Mouse (Mus musculus): Measurements from ENCODE around the gene Smn1.
A peak's percentile ranks its signal among the peaks of the same experiment; 100 is the strongest.
"Not testable (repeated sequence)": the region's sequence is repeated elsewhere in the genome, so short reads cannot be mapped to it uniquely, and the experiment has no call there.

Gene Smn1

DNA sequence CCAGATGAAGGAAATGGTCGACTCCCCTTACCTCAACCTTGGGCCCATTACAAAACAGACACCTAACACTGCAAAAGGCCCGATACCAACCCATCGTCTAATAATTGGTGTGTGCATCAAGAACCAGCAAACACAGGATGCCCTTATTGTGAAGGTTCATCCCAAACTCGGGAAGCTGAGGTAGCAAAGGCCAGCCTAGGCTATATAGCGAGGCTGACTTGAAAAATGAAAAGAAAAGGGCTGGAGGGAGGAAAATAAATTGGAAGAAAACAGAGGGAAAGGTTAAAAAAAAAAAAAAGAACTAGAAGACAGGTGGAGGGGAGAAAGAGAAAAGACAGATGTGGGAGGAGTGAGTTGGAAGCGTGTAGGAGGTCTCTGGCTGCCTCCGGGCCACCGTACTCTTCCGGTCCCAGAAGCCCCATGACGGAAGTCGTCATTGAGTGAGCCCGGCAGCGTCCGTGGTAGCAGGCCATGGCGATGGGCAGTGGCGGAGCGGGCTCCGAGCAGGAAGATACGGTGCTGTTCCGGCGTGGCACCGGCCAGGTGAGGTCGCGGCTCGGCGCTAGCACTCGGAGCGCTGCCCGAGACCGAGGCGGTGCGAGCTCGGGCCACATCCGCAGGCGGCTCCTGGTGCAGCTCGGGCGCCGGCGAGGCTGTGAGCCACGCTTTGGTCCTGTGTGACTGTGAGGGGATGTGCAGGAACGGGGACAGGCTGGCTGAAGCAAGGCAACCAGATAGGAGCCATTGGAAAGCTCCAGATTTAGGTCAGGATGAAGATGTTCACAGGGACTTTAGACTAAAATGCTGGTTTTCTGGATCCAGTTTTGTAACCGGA is at the start of gene Smn1:
Smn1 (plus strand) TSS at position 430 of the 835 bp plus-strand sequence.
- peak; percentile 79 to 87 for DNase-seq (ENCODE audit: low spot score in 2 of 2)

DNA sequence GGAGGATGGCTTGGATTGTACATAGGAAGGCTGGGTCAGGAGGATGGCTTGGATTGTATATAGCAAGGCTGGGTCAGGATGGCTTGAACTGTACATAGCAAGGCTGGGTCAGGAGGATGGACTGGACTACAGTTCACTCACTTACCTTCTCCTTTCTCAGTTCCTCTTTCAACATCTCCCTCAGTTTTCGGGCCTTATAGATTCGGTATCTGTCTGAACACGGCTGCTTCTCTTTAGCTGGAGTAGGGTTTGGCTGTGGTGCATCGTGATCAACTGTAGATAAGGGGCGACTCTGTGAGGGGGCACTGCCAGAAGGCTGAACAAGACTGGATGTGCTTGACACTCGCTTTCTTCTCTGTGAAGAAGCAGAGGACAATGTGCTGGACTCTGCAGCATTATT is 25.8 kb upstream of the Smn1 start:
- no peak for DNase-seq (ENCODE audit: low spot score in 2 of 2)

DNA sequence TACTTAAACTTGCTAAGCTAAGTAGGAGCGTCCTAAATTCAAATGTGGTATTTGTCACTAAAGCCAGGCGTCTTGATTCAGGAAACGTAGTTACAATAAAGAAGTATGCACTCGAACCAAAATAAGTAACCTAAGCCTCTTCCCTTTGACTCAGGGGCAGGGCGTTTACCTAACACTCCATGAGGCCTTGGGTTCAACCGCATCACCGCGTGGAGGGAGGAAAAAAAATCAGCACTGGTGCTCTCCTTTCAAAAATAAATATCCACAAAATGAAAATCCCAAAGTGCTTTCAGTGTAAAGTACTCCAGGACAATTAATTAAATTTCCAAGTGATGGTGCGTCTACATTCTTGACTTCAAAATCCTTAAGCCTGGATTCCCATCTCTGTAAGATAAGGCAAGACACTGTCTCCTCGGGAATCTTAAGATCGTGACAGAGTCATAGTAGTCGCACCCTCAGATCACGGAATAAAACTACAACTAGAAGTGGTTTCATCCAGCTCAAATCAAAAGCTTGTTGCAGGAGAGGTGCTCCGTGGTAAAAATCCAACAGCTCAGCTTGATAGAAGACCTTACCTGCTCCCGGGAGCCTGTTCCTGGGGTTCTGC is 21.5 kb upstream of the Smn1 start:
- no peak for DNase-seq (ENCODE audit: low spot score in 2 of 2)

DNA sequence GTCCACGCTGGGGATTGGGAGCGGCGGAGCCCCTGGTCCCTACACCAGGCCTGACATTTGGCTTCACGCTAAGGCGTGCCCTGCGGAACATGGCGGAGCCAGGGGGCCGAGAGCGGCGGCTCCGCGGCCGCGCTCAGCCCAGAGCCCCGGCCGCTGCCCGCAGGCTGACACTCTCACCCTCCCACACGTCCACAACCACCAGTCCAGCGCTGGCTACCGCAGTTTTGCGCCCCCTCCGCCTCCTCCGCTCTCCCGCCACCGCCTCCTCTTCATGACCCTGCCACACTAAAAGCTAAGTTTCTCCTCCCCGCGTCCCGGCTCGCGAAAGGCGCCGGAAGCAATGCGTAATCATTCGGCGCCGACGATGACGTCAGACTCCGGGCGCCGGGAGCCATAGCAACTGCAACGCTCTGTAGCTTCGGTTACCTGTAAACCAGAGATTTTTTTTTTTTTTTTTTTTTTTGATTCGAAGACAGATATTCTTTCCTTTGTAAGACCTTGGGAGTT is 20.9 kb upstream of the Smn1 start, which contains the start of gene Bdp1:
Bdp1 (minus strand) TSS at position 323 of the 507 bp plus-strand sequence.
- peak; percentile 91 to 93 for DNase-seq (ENCODE audit: low spot score in 2 of 2)

DNA sequence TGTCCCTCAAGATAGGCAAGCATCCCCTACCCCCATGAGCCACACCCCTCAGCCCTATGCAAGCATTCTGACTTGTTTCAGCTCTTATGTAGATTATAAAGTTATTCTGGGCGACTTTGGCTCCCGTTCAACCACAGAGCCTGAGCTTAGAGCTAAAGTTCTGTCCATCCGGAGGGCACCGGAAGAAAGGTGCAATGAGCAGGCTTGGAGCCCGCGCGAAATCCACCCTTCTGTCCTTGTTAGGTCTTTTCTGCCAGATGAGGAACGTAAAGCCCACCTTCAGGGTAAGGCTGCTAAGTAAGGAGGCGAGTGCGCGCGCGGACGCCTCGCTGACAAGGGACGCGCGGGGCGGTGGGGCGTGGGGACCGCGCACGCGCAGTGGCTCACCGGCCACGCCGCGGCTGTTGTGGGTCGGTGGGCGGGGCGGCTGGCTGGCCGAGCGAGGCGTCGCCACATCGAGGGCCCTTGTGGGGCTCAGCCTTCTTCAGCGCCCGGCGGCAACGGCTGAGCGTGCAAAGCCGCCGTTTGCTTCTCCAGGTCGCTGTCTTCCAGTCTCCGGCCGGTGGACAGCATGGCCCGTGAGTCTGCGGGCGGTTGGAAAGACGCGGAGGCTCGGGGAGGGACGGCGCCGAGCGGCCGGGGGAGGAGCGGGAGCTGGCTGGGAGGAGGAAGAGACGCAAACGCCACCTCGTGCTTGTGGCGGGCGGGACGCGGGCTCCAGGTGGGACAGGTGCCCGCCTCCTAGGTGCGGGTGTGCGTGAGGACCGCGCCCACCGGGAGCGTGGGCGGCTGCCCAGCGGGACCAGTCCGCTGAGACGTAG is 16.8 kb upstream of the Smn1 start, which contains the start of gene Serf1:
Serf1 (plus strand) TSS at position 361 of the 821 bp plus-strand sequence.
- peak; percentile 60 to 72 for DNase-seq (ENCODE audit: low spot score in 2 of 2)

DNA sequence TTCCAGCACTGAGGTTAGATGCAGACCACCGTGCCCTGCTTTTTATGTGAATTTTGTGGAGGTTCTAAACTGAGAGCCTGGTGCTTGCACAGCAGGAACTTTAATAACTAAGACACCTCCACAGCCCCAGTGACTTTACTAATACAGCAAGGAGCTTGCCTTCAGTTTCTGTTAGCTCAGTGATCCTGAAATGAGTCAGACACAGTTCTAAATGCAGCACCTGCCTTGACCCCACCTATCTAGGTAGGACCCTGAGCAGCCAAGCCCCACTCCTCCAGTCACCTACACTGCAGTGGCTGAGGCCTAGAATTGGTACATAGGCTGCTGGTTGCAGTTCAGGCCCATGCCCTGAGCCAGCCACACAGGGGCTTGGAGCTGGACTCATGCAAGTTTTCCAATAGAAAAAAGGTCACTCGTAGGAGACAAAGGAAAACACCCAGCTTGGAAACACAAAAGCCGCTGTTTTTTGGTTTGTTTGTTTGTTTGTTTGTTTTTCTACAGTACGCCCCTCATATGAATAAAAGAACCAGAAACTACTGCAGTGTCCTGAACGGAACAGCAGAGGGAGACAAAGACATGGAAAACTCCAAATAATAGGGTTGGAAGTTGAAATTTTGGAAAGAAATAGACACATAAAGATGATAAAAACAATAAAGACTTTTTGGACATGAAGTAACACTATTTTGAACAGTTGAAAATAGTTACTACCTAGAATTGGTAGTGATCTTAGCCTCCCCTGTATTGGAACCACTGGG is 12.3 kb upstream of the Smn1 start:
- DNase-seq (ENCODE audit: low spot score in 2 of 2), result no peak

DNA sequence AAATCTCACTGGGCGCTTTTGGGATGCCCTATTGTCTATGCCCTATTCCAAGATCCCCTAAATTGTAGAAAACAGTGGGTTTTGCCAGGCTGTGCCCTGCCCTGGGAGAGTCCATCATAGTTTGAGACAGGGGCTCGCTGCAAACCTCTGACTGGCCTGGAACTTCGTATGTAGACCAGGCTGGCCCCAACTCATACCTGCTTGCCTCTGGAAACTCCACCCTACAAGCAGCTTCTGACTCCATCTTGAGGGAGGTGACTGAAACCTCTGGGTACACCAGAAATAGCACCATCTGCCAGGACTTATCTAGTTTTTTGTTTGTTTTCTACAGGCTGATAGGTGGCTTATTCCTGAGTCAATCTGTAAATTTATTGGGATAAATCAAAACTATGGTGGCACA is 682 bp upstream of the Smn1 start:
- DNase-seq (ENCODE audit: low spot score in 2 of 2), result no peak

DNA sequence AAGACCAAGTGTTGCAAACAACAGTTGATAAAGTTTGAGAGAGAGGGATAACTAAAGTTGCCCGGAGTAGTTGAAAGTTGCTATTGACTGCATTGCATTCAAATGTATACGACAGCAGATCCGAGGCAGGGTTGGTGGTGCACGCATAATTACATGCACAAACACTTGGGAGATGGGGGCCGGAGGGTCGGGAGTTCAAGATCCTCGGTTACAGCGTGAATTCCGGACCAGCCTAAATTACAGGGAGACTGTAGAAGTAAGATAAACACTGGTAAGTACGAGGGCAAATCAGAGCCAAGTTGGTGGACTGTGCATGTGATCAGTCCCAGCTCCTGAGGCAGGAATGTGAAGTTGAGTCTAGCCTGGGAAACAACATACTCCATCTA is 599 bp downstream of the Smn1 start:
- DNase-seq (ENCODE audit: low spot score in 2 of 2), result no peak

DNA sequence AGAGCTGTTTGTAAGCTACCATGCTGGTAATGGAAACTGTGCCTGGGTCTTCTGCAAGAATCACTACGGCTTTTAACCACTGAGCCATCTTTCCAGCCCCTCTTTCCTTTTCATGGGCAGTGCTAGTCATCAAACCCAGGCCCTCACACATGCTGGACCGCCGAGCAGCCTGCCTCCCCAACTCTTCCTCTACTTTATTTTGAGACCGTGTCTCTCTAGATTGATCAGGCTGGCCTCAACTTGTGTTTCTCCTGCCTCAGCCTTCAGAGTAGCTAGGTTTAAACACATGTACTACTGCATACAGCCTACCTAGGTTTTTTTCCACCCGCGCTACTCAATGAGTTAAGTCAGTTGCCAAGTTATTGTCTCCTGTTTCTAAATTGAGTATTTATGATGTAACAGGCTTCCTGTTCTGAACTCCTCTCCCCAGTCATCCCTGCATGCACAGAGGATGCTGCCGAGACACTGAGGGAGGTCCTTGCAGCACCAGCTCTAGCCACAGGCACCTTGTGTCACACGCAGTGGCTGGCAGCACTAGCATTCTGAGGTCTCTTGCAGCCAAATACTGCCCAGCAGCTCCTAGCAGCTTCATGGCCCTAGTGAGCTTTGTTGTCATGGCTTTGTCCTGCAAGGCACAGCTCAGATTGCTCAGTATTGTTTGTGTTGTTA is 17.1 kb downstream of the Smn1 start:
- no peak for DNase-seq (ENCODE audit: low spot score in 2 of 2)

DNA sequence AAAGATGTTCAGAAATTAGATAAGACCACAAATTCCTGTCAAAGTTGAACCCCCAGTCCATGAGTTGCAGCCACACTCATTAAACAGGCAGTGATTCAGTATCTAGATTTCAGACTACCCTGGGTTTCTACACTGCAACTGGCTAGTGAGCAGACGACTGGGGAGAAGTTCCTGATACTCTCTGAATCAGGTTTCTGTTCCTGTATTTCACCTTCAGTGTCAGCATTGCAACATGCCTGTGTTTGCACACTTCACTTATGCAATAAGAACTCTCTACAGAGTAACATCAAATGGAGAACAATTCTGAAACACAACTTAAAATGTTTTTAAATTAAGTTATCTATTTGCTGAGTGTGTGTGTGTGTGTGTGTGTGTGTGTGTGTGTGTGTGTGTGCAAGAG is 28.0 kb downstream of the Smn1 start:
- DNase-seq (ENCODE audit: low spot score in 2 of 2), result no peak

DNA sequence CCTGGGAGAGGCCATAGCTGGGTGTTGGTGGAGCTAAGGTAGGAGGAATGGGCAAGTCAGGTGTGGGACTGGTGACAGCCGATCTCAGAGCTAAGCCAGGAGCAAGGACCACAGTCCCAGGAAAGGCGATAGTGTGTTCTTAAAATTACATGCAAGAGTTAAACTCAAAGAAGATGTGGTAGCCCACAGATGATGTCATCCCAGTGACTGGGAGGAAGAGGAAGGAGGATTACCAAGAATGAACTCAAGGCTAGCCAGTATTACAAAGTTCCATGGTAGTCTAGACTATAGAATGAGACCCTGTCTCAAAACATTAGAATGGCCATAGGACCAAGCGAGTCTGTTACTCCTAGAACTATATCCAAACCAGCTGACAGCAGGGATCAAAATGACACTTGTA is 32.0 kb downstream of the Smn1 start:
- no peak for DNase-seq (ENCODE audit: low spot score in 2 of 2)

DNA sequence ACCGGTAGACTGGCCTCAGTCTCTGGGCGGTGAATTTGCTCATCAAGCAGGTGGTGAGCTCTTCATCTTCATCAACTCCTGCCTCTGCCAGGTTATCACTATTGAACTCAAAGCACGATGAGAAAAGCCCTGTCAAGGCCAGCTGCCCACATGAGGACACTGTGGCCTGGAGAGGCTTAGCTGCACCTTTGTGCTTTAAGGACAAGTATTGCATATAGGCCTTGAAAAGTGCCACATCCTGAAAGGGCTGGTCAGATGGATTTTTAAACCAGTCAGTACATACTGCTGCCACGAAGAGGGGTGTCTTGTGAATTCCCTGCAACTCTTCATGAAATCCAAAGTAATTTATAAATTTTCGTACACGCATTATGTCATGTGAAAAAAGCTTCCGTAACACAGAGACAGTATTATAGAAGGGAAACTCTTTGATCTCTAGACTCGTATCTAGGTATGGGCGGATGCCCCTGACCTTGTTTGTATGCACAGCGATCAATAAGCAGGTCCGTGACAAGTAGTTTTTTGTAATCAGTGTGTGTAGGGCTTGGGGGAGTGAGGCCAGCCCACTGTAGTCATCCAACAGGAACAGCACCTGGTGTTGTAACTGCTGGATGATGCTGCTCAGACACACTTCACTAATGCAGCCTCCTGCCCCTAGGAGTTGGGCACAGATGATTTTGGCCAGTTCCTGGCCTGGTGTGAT is 36.7 kb downstream of the Smn1 start:
- DNase-seq (ENCODE audit: low spot score in 2 of 2), result not testable (repeated sequence)

DNA sequence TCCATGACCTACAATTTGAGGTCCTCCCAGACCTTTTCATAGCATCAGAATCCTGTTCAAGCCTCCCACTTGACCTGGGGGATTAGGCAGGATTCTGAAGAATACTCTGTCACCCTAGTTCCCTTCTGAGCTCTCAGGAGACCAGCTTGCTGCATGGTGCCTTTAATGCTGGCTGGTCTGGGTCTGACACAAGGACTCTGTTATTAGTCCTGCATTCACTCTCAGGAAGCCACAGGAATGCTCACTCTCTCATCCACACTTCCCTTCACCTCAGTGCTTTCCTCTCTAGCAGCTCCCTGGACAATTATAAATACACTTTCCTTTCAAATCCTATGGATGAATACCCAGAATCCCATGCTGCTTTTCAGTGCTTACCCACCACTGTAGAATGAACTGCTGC is 37.8 kb downstream of the Smn1 start:
- DNase-seq (ENCODE audit: low spot score in 2 of 2), result not testable (repeated sequence)

DNA sequence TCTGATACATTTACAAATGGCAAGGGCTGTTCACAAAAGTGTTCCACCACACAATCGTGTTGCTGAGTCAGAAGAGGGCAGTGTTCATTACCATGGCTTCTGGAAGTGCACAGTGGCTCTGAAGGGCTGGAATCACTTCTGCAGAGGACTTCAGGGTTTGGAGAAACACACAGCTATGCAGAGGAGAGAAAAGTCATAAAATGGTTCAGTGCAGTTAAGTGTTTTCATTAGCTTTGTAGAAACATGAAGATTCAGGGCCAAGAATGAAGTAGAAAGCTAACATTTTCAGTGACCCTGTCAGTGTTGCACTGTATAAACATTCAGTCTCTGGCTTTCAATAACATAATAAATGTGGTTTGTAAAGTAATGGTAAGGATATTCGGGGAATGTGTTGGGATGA is 41.7 kb downstream of the Smn1 start:
- not testable (repeated sequence) for DNase-seq (ENCODE audit: low spot score in 2 of 2)

DNA sequence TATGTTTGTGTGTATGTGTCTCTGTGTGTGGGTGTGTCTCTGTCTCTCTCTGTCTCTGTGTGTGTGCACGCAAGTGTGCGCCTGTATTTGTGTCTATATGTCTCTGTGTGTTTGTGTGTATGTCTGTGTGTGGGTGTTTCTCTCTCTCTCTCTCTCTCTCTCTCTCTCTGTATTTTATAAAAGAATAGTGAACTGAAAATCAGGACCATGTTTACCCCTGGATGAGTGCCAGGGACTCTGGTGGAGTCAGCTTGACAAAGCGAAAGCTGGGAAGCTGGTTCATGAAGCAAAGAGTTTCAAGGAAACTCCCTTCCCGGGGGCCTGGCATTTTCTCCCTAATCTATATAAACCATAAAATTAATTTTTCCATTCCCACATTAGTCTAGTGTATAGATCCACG is 49.7 kb downstream of the Smn1 start:
- DNase-seq (ENCODE audit: low spot score in 2 of 2), result not testable (repeated sequence)

DNA sequence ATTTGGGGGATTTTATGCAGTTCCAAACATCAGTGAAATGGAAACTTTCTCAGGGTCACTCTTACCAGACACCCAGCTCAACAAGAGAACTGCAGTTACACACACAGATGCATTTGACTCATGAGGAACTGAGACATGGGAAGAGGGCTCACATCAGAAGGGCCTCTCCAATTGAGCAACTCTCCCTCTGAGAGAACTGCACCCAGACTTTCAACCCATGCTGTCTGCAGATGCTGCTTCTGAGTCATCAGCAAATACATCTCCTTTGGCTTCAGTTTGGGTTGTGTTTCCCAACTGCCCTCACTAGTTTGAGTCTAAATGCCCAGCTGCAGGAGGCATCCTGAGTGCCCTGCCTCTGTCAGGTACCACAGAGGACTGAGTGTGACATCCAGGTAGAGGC is 58.5 kb downstream of the Smn1 start:
- DNase-seq (ENCODE audit: low spot score in 2 of 2), result not testable (repeated sequence)

All from natural killer cell, adult 2 months (primary cell).